8 mouse cellular contexts compared by ENCODE assay signal in the genomic region with DNA sequence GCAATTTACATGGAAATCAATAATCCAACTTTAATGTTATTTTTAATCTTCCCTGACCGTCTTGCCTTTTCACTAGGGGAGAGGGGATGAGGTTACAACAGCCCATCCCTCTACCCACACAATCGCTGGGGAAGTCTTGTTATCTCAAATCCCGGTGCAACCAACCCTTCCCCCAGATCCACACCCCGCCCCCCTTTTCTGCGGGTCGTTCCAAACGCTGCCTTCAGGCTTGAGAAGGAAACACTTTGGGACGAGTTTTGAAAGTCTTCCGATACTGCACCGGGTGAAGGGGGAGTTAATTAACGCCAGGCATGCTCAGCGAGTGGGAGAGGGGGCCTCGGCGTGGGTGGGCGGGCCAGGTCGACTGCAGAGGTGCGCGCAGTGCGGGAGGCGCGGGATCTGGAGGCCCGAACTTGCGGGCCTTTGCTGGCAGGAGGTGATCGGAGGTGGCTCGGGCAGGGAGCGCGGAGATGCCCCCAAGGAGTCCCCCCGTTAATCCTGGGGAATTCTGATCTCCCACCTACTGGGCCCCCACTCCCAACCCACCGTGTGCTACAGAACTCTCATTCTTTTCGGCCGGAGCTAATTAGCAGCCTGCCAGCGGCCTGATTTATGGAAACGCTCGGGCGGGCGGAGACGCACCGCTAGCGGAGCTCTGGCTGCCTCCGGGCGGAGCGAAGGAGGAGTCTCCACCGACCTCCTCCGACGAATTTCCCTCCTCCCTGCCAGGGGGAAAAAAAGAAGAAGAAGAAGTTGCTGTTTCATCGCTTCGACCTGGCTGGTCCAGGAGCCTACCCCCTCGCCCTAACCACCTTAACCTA. TPM values are rescaled to one million over a fixed set of nuclear protein-coding genes. Genes with fewer than 3 reads are reported as not detected.
A peak's percentile ranks its signal among the peaks of the same experiment; 100 is the strongest.
DNase-seq lines count a peak whose midpoint lies in the region; ATAC-seq lines count a peak whose summit lies in the region.

No protein-coding gene starts in this region.

- ATAC-seq in heart, embryonic 11.5 days (replicated peaks; ENCODE audit: insufficient number of reproducible peaks, low FRiP score, low TSS enrichment), result 0 out of 2 replicates have a peak, but pooled peaks have one; percentile 20
- ATAC-seq in kidney, embryonic 16.5 days (ENCODE audit: low FRiP score, low TSS enrichment), result peak; percentile 88
- ATAC-seq in stomach, embryonic 16.5 days (ENCODE audit: insufficient read depth, low FRiP score), result peak; percentile 69; the same call in 1 of the 2 replicates
- no peak for ATAC-seq in frontal cortex, adult (ENCODE audit: low TSS enrichment)
- ATAC-seq in erythroblast, adult 5-6 weeks (replicated peaks; ENCODE audit: low FRiP score, poor library complexity, severe bottlenecking), result no peak

- DNase-seq in ES-CJ7 (ENCODE audit: low read depth, low spot score), result peak; percentile 75
- DNase-seq in adrenal gland, postnatal 25 days, result peak; percentile 68
- DNase-seq in lung, postnatal 14 days, result peak; percentile 69

- H3K4me2 ChIP-seq in heart, embryonic 11.5 days, result peak overlapping the region; percentile 78
- H3K4me2 ChIP-seq in kidney, embryonic 16.5 days (replicated peaks; ENCODE audit: low read depth, low read length), result peak overlapping the region; percentile 91
- H3K4me2 ChIP-seq in stomach, embryonic 16.5 days (ENCODE audit: low read depth, low read length), result peak overlapping the region; percentile 66

- peaks cover 10% of the 10 kb centered on the region for H3K4me1 ChIP-seq in heart, embryonic 11.5 days (ENCODE audit: control insufficient read depth, insufficient read depth, low read length)
- H3K4me1 ChIP-seq in kidney, embryonic 16.5 days (ENCODE audit: insufficient read depth, low read length), result peaks cover 34% of the 10 kb centered on the region
- peaks cover 12% of the 10 kb centered on the region; the same call in 1 of the 2 replicates for H3K4me1 ChIP-seq in stomach, embryonic 16.5 days (ENCODE audit: control insufficient read depth, insufficient read depth, low read length)

- peak overlapping the region; percentile 47 for H3K4me3 ChIP-seq in heart, embryonic 11.5 days (ENCODE audit: low read depth, low read length)
- H3K4me3 ChIP-seq in kidney, embryonic 16.5 days (ENCODE audit: low read length), result peak overlapping the region; percentile 61
- H3K4me3 ChIP-seq in stomach, embryonic 16.5 days (replicated peaks; ENCODE audit: low read length), result peak overlapping the region; percentile 51

- under 1% methylated on average over 48 of the region's 48 CpGs for WGBS in heart, embryonic 11.5 days (ENCODE audit: insufficient replicate concordance)
- under 1% methylated on average over 48 of the region's 48 CpGs for WGBS in kidney, embryonic 16.5 days
- WGBS in stomach, embryonic 16.5 days, result under 1% methylated on average over 48 of the region's 48 CpGs

- H3K9ac ChIP-seq in heart, embryonic 11.5 days (ENCODE audit: low read depth, low read length), result peak overlapping the region; percentile 28; the same call in 1 of the 2 replicates
- peak overlapping the region; percentile 75 for H3K9ac ChIP-seq in kidney, embryonic 16.5 days (replicated peaks; ENCODE audit: low read length)
- peak overlapping the region; percentile 69 for H3K9ac ChIP-seq in stomach, embryonic 16.5 days (ENCODE audit: low read length)

- H3K27me3 ChIP-seq in heart, embryonic 11.5 days (ENCODE audit: control insufficient read depth, insufficient read depth, low read length), result peaks cover 88% of the 10 kb centered on the region
- peaks cover 18% of the 10 kb centered on the region; the same call in 1 of the 2 replicates for H3K27me3 ChIP-seq in kidney, embryonic 16.5 days (ENCODE audit: insufficient read depth, low read length)
- H3K27me3 ChIP-seq in stomach, embryonic 16.5 days (ENCODE audit: control insufficient read depth, insufficient read depth, low read length), result peaks cover 20% of the 10 kb centered on the region

- no peaks in the 10 kb centered on the region for H3K9me3 ChIP-seq in heart, embryonic 11.5 days (replicated peaks; ENCODE audit: control insufficient read depth, low read length)
- no peaks in the 10 kb centered on the region for H3K9me3 ChIP-seq in kidney, embryonic 16.5 days (ENCODE audit: low read length)
- no peaks in the 10 kb centered on the region for H3K9me3 ChIP-seq in stomach, embryonic 16.5 days (replicated peaks; ENCODE audit: control insufficient read depth, low read length)

- H3K36me3 ChIP-seq in heart, embryonic 11.5 days (ENCODE audit: control insufficient read depth, insufficient read depth, low read length), result no peaks in the 10 kb centered on the region
- H3K36me3 ChIP-seq in kidney, embryonic 16.5 days (ENCODE audit: insufficient read depth, low read length), result no peaks in the 10 kb centered on the region
- no peaks in the 10 kb centered on the region for H3K36me3 ChIP-seq in stomach, embryonic 16.5 days (ENCODE audit: control insufficient read depth, insufficient read depth, low read length)

- no peak overlapping the region for H3K27ac ChIP-seq in heart, embryonic 11.5 days (ENCODE audit: low read depth, low read length)
- peak overlapping the region; percentile 93 for H3K27ac ChIP-seq in kidney, embryonic 16.5 days (ENCODE audit: low read length)
- H3K27ac ChIP-seq in stomach, embryonic 16.5 days (ENCODE audit: low read length), result peak overlapping the region; percentile 28

RNA-seq across cellular contexts. Expression of a gene that starts 35.1 kb away (rescaled TPM):
- total RNA-seq in adrenal gland, postnatal 25 days (2021), result 101 and 117 TPM in 2 replicates
- 30.4 and 34.4 TPM in 2 replicates for polyA plus RNA-seq in heart, embryonic 11.5 days (2014; fragmentation: Nextera tagmentation; extraction: Ambion mirVana)
- polyA plus RNA-seq in kidney, embryonic 16.5 days (2015; fragmentation: Nextera tagmentation; extraction: Ambion mirVana), result 165 and 186 TPM in 2 replicates
- 52.5 and 64.6 TPM in 2 replicates for polyA plus RNA-seq in stomach, embryonic 16.5 days (2015; fragmentation: Nextera tagmentation; extraction: Ambion mirVana)
- total RNA-seq in erythroblast, adult 5-6 weeks (2015; ENCODE audit: low replicate concordance), result not detected in 2 replicates
- not detected in 2 replicates for total RNA-seq in erythroblast, adult 5-6 weeks (2017; ENCODE audit: low replicate concordance)

Comparison
In these comparisons a context has a peak if more than half of its experiments do, and no peak if none do; other contexts are left out.
1. ATAC-seq: peak in heart, embryonic 11.5 days (single experiment), kidney, embryonic 16.5 days (single experiment) and stomach, embryonic 16.5 days (single experiment); none in frontal cortex, adult (single experiment) and erythroblast, adult 5-6 weeks (single experiment).
2. Peak in every context shown above with its lines, with median percentiles within 50 percentile points of each other: DNase-seq, H3K4me2 ChIP-seq, H3K4me3 ChIP-seq and H3K9ac ChIP-seq.